Mouse (Mus musculus): ENCODE measurements around the gene Tmem30a. TPM values are rescaled to one million over a fixed set of nuclear protein-coding genes. Genes with fewer than 3 reads are reported as not detected.

The Tmem30a gene
- total and polyA plus RNA-seq, 3 experiments, result 29.7 to 83.6 (median 42.1) TPM

DNA sequence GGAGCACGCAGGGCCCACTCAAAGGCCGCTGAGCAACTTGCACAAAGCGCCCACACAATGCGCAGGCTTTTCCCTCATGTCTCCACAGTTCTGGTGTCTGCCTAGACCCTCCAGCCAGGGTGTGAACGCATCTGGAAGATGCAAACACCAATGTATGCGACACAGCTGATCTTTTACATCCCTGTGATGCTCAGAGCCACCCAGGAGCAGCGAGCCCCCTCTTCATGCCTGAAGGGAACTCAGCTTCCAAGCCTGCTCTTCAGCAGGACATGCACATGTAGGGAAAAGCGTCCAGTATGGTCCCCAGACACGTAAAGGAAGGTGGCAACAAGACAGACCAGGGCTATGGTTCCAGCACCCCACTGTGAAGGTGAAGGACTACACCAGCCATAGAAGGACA, 73.2 kb downstream of the Tmem30a start:
- Histone ChIP-seq H3K9me3 (replicated peaks; ENCODE audit: low read length) (peaks cover 4% of the 10 kb centered on the region), H3K36me3 (replicated peaks in 1 of 2; ENCODE audit: control insufficient read depth in 1 of 2, insufficient read depth in 1 of 2, low read length in 1 of 2) (no peaks in the 10 kb centered on the region), H3K4me2 (ENCODE audit: insufficient read depth, low read depth, poor library complexity, severe bottlenecking) (no peak overlapping the region), H3K27ac (ENCODE audit: insufficient read depth, low read depth) (no peak overlapping the region), H3K9ac (ENCODE audit: insufficient read depth, low read depth) (no peak overlapping the region), H3K79me2 (replicated peaks; ENCODE audit: control insufficient read depth, extremely low read depth, insufficient read depth, poor library complexity, severe bottlenecking) (no peaks in the 10 kb centered on the region), H3K27me3 (replicated peaks) (no peaks in the 10 kb centered on the region), H3K4me1 (ENCODE audit: control insufficient read depth in 1 of 2, insufficient read depth in 2 of 2) (peaks cover 0 to 5% of the 10 kb centered on the region in 2 experiments; a peak in 1 of 4 replicates), H3K4me3 (replicated peaks in 1 of 3; ENCODE audit: low read depth in 2 of 3, low read length in 2 of 3, poor library complexity in 1 of 3) (no peak overlapping the region)
- no peak for TF ChIP-seq POLR2A (IDR thresholded peaks at IDR 0.05; ENCODE audit: low read depth, low read length)
- TF ChIP-seq RAD21 (IDR thresholded peaks at IDR 0.05; ENCODE audit: low read depth, low read length), result no peak
- TF ChIP-seq ELF1 (IDR thresholded peaks at IDR 0.05; ENCODE audit: low read depth, low read length), result no peak
- TF ChIP-seq MAZ (IDR thresholded peaks at IDR 0.05; ENCODE audit: low read depth, low read length), result no peak
- no peak for TF ChIP-seq POLR2AphosphoS2 (IDR thresholded peaks at IDR 0.05; ENCODE audit: low read depth, low read length)
- no peak for TF ChIP-seq UBTF (IDR thresholded peaks at IDR 0.05; ENCODE audit: low read depth, low read length)
- no peak for TF ChIP-seq CHD1 (IDR thresholded peaks at IDR 0.05; ENCODE audit: low read depth, low read length)
- no peak for TF ChIP-seq TBP (conservative IDR thresholded peaks at IDR 0.05; ENCODE audit: low read depth, low read length)
- TF ChIP-seq HCFC1 (IDR thresholded peaks at IDR 0.05; ENCODE audit: low read depth, low read length), result no peak
- no peak for TF ChIP-seq CHD2 (IDR thresholded peaks at IDR 0.05; ENCODE audit: low read length)
- TF ChIP-seq MEF2A (IDR thresholded peaks at IDR 0.05; ENCODE audit: borderline replicate concordance, low read depth, low read length), result no peak
- no peak for TF ChIP-seq USF1 (IDR thresholded peaks at IDR 0.05; ENCODE audit: low read depth, low read length)
- TF ChIP-seq JUN (IDR thresholded peaks at IDR 0.05; ENCODE audit: insufficient read depth, low read depth, low read length), result no peak
- TF ChIP-seq KAT2A (IDR thresholded peaks at IDR 0.05; ENCODE audit: insufficient replicate concordance, low read length), result no peak
- TF ChIP-seq ZC3H11A (IDR thresholded peaks at IDR 0.05; ENCODE audit: low read depth, low read length), result no peak
- TF ChIP-seq USF2 (conservative IDR thresholded peaks at IDR 0.05; ENCODE audit: low read depth, low read length), result no peak
- TF ChIP-seq PAX5 (IDR thresholded peaks at IDR 0.05; ENCODE audit: low read length), result no peak
- no peak for TF ChIP-seq MAFK (IDR thresholded peaks at IDR 0.05; ENCODE audit: insufficient replicate concordance, low read length)
- TF ChIP-seq BHLHE40 (IDR thresholded peaks at IDR 0.05; ENCODE audit: low read depth, low read length), result no peak
- TF ChIP-seq MAX (IDR thresholded peaks at IDR 0.05; ENCODE audit: low read length), result no peak
- in situ Hi-C loops (cut with MboI; ENCODE audit: low pct_ligation_motif_present, low pct_unique_long_range_greater_than_20kb, low sequenced_read_pairs), result loop anchor here (10.0 kb wide), 2 partner anchors 665 to 955 kb away; no protein-coding TSS in a partner anchor
- no peak for DNase-seq (ENCODE audit: extremely low read depth)
- dilution Hi-C loops (cut with MboI; ENCODE audit: extremely low pct_ligation_motif_present, extremely low pct_unique_long_range_greater_than_20kb, low sequenced_read_pairs), result no loop called here

DNA sequence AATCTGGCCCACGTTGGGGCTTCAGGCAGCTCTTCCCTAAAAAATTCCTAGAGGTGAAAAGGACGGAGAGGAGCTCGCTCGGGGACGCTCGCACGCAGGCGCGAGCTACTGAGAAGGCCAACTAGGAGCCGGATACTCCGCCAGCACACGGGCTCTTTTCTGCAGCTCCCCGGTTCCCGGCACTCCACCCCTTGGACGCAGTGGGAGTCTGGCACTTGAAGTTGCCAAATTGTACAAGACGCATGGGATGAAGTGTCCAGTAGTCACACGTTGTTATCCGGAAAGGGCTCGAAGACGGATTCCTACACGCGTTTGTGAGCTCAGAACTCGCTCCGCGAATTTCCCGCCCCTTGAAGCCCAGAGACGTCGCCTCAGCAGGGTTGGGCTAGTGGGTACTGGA, 73.9 kb downstream of the Tmem30a start:
- Histone ChIP-seq H3K4me2 (ENCODE audit: insufficient read depth, low read depth, poor library complexity, severe bottlenecking) (no peak overlapping the region), H3K4me3 (replicated peaks in 1 of 3; ENCODE audit: low read depth in 2 of 3, low read length in 2 of 3, poor library complexity in 1 of 3) (no peak overlapping the region), H3K4me1 (ENCODE audit: control insufficient read depth in 1 of 2, insufficient read depth in 2 of 2) (peaks cover 0 to 5% of the 10 kb centered on the region in 2 experiments; a peak in 1 of 4 replicates), H3K79me2 (replicated peaks; ENCODE audit: control insufficient read depth, extremely low read depth, insufficient read depth, poor library complexity, severe bottlenecking) (no peaks in the 10 kb centered on the region), H3K36me3 (replicated peaks in 1 of 2; ENCODE audit: control insufficient read depth in 1 of 2, insufficient read depth in 1 of 2, low read length in 1 of 2) (no peaks in the 10 kb centered on the region), H3K27ac (ENCODE audit: insufficient read depth, low read depth) (no peak overlapping the region), H3K9me3 (replicated peaks; ENCODE audit: low read length) (peaks cover 4% of the 10 kb centered on the region), H3K9ac (ENCODE audit: insufficient read depth, low read depth) (no peak overlapping the region), H3K27me3 (replicated peaks) (no peaks in the 10 kb centered on the region)
- no peak for DNase-seq (ENCODE audit: extremely low read depth)
- in situ Hi-C loops (cut with MboI; ENCODE audit: low pct_ligation_motif_present, low pct_unique_long_range_greater_than_20kb, low sequenced_read_pairs), result no loop called here
- dilution Hi-C loops (cut with MboI; ENCODE audit: extremely low pct_ligation_motif_present, extremely low pct_unique_long_range_greater_than_20kb, low sequenced_read_pairs), result no loop called here
- TF ChIP-seq POLR2A (IDR thresholded peaks at IDR 0.05; ENCODE audit: low read depth, low read length) (no peak), UBTF (IDR thresholded peaks at IDR 0.05; ENCODE audit: low read depth, low read length) (no peak), TCF12 (IDR thresholded peaks at IDR 0.05; ENCODE audit: low read depth, low read length) (no peak), ZKSCAN1 (IDR thresholded peaks at IDR 0.05; ENCODE audit: borderline replicate concordance, low read depth, low read length) (no peak), NELFE (IDR thresholded peaks at IDR 0.05; ENCODE audit: low read depth, low read length) (no peak), KAT2A (IDR thresholded peaks at IDR 0.05; ENCODE audit: insufficient replicate concordance, low read length) (no peak), MAZ (IDR thresholded peaks at IDR 0.05; ENCODE audit: low read depth, low read length) (no peak), GABPA (IDR thresholded peaks at IDR 0.05; ENCODE audit: insufficient replicate concordance, low read depth, low read length) (no peak), JUN (IDR thresholded peaks at IDR 0.05; ENCODE audit: insufficient read depth, low read depth, low read length) (no peak), PAX5 (IDR thresholded peaks at IDR 0.05; ENCODE audit: low read length) (no peak), E2F4 (IDR thresholded peaks at IDR 0.05; ENCODE audit: insufficient replicate concordance, low read depth, low read length) (no peak), MEF2A (IDR thresholded peaks at IDR 0.05; ENCODE audit: borderline replicate concordance, low read depth, low read length) (no peak)

Measured in CH12.LX (cell line).